Mouse (Mus musculus) gastrocnemius, adult 8-10 months (tissue): ENCODE data around the gene Swsap1. TPM values are rescaled to one million over a fixed set of nuclear protein-coding genes. Genes with fewer than 3 reads are reported as not detected.

Experiments used
- DNase-seq, 2 experiments: peaks; one replicate each; pipeline ENCODE4 v3.0.0; 2022; ENCODE audit warnings: low spot score in 2 of 2
- total RNA-seq, 4 experiments: library from RNA; stranded (reverse); gene quantifications; 2 replicates each; pipeline ENCODE4 v1.2.4; 2022

Gene Swsap1
- total RNA-seq, 4 experiments from 2014 or later = 2.4 to 3.0 (median 2.7) TPM

DNA sequence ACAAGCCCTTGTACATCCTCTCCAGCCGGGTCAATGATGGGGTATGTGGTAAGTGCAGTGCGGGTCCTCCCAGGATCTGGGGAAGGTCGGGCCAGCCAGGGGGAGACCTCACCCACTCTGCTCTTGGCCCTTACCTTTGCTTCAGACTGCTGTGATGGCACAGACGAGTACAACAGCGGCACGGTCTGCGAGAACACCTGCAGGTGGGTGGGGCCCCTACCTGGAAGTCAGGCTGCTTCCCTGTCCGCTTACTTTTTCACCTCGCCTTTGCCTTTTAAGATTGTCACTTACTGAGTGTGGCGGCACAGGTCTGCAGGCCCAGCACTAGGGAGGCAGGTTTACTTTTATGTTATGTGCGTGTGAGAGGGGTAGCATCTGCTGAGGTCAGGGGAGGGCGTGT is 49.0 kb downstream of the Swsap1 start:
- DNase-seq = no peak

Other genes starting within 250 kb of the Swsap1 start
- 1 to 10 TPM; 2.9 to 3.6 (median 3.2) TPM for gene Ldlr, start 232.3 kb upstream of the Swsap1 start, total RNA-seq
- gene Spc24, start 195.5 kb upstream of the Swsap1 start, total RNA-seq = 1 to 10 TPM; 1.5 to 3.3 (median 1.7) TPM
- gene Kank2, start 157.0 kb upstream of the Swsap1 start, total RNA-seq = 10 to 100 TPM; 13.0 to 15.2 (median 14.2) TPM
- not detected for gene Angptl8, start 120.2 kb upstream of the Swsap1 start, total RNA-seq
- gene Dock6, start 103.1 kb upstream of the Swsap1 start, total RNA-seq = 1 to 10 TPM; 4.7 to 8.3 (median 5.2) TPM
- 1 to 10 TPM; 2.3 to 6.0 (median 2.9) TPM for gene Rab3d, start 37.6 kb upstream of the Swsap1 start, total RNA-seq
- gene Ccdc159, start 28.3 kb upstream of the Swsap1 start, total RNA-seq = under 1 TPM in 1 of 4 experiments, not detected in 3; 0.38 TPM
- 10 to 100 TPM; 11.1 to 13.9 (median 13.1) TPM for gene Tmem205, start 28.2 kb upstream of the Swsap1 start, total RNA-seq
- gene Plppr2, start 18.7 kb upstream of the Swsap1 start, total RNA-seq = 1 to 10 TPM in 1 of 4 experiments, under 1 TPM in 3; 0.36 to 1.1 (median 0.60) TPM
- gene Epor, start 7.8 kb downstream of the Swsap1 start, total RNA-seq = under 1 TPM in 2 of 4 experiments, not detected in 2; 0.17 to 0.31 TPM
- under 1 TPM; 0.27 to 0.88 (median 0.63) TPM for gene Rgl3, start 33.7 kb downstream of the Swsap1 start, total RNA-seq
- not detected for gene Ccdc151, start 46.9 kb downstream of the Swsap1 start, total RNA-seq
- 10 to 100 TPM; 25.3 to 27.8 (median 26.4) TPM for gene Prkcsh, start 47.1 kb downstream of the Swsap1 start, total RNA-seq
- under 1 TPM in 1 of 4 experiments, not detected in 3; 0.08 TPM for gene Elavl3, start 96.3 kb downstream of the Swsap1 start, total RNA-seq
- gene Gm49318, start 115.5 kb downstream of the Swsap1 start, total RNA-seq = not detected
- gene Zfp653, start 115.6 kb downstream of the Swsap1 start, total RNA-seq = 1 to 10 TPM; 3.2 to 5.8 (median 4.1) TPM
- 100 to 1,000 TPM in 1 of 4 experiments, 10 to 100 TPM in 3; 79.8 to 101 (median 93.0) TPM for gene Ecsit, start 129.7 kb downstream of the Swsap1 start, total RNA-seq
- gene Cnn1, start 143.5 kb downstream of the Swsap1 start, total RNA-seq = 1 to 10 TPM; 1.7 to 4.9 (median 2.1) TPM
- 10 to 100 TPM; 37.2 to 44.8 (median 43.2) TPM for gene Elof1, start 161.4 kb downstream of the Swsap1 start, total RNA-seq
- gene Acp5, start 180.0 kb downstream of the Swsap1 start, total RNA-seq = 1 to 10 TPM in 2 of 4 experiments, under 1 TPM in 2; 0.17 to 2.9 (median 1.4) TPM
- 10 to 100 TPM; 30.6 to 39.5 (median 34.8) TPM for gene Pigyl, start 201.1 kb downstream of the Swsap1 start, total RNA-seq
- not detected for gene Zfp872, start 232.3 kb downstream of the Swsap1 start, total RNA-seq